Mouse (Mus musculus): ENCODE data around the gene Pou6f2.

The Pou6f2 gene

GRCm38 (mm10) chr13:18211242-18211641 lies 186.2 kb downstream of the Pou6f2 start:
- no peak for DNase-seq

- DNase-seq = no peak
Measured at GRCm38 (mm10) chr13:18204476-18205250, 192.8 kb downstream of the Pou6f2 start.

- peak; percentile 32 for DNase-seq
Measured at GRCm38 (mm10) chr13:18174003-18174402, 223.5 kb downstream of the Pou6f2 start.

- no peak for DNase-seq
Measured at GRCm38 (mm10) chr13:18173021-18173420, 224.5 kb downstream of the Pou6f2 start.

- no peak for DNase-seq
Measured at GRCm38 (mm10) chr13:18172334-18172733, 225.2 kb downstream of the Pou6f2 start.

GRCm38 (mm10) chr13:18164182-18164581 lies 233.3 kb downstream of the Pou6f2 start:
- DNase-seq = no peak

GRCm38 (mm10) chr13:18160566-18160965 lies 236.9 kb downstream of the Pou6f2 start:
- DNase-seq = no peak

GRCm38 (mm10) chr13:18153949-18154582 lies 243.4 kb downstream of the Pou6f2 start:
- DNase-seq = no peak

- no peak for DNase-seq
Measured at GRCm38 (mm10) chr13:18133646-18134045, 263.8 kb downstream of the Pou6f2 start.

GRCm38 (mm10) chr13:18133193-18133592 lies 264.3 kb downstream of the Pou6f2 start:
- no peak for DNase-seq

GRCm38 (mm10) chr13:18131324-18131723 lies 266.2 kb downstream of the Pou6f2 start:
- no peak for DNase-seq

- no peak for DNase-seq
Measured at GRCm38 (mm10) chr13:18129697-18130096, 267.8 kb downstream of the Pou6f2 start.

- DNase-seq = no peak
Measured at GRCm38 (mm10) chr13:18128826-18129225, 268.7 kb downstream of the Pou6f2 start.

- no peak for DNase-seq
Measured at GRCm38 (mm10) chr13:18128053-18128452, 269.4 kb downstream of the Pou6f2 start.

GRCm38 (mm10) chr13:18126111-18126510 lies 271.4 kb downstream of the Pou6f2 start:
- DNase-seq = no peak

GRCm38 (mm10) chr13:18125226-18126000 lies 272.1 kb downstream of the Pou6f2 start:
- no peak for DNase-seq

- peak; percentile 46 for DNase-seq
Measured at GRCm38 (mm10) chr13:18124368-18124767, 273.1 kb downstream of the Pou6f2 start.

- no peak for DNase-seq
Measured at GRCm38 (mm10) chr13:18120406-18120805, 277.1 kb downstream of the Pou6f2 start.

GRCm38 (mm10) chr13:18081443-18082119 lies 315.9 kb downstream of the Pou6f2 start:
- DNase-seq = no peak

Measured in lung, postnatal 10 days (tissue).